Mouse (Mus musculus) bone marrow, adult 2 months (tissue): ENCODE data around the gene Rars2.

Experiments used
- CTCF ChIP-seq: fragments of 200-500 bp; IDR thresholded peaks from 2 replicates; pipeline ENCODE4 v1.5.1; 2011; ENCODE audit warnings: low read length, control low read depth; ENCODE audit not compliant: control insufficient read depth, insufficient read depth
- POLR2A ChIP-seq: fragments of 200-500 bp; IDR thresholded peaks from 2 replicates; pipeline ENCODE4 v1.6.1; 2011; ENCODE audit warnings: low read depth, mild to moderate bottlenecking, control low read depth, low read length, borderline replicate concordance; ENCODE audit not compliant: control insufficient read depth

GRCm38 (mm10) chr4:34577028-34577427 is 37.7 kb upstream of the Rars2 start:
- no peak for TF ChIP-seq CTCF
- no peak for TF ChIP-seq POLR2A
